Mouse (Mus musculus): ENCODE results near the gene Dpyd. TPM values are rescaled to one million over a fixed set of nuclear protein-coding genes. Genes with fewer than 3 reads are reported as not detected.

Dpyd gene
- polyA plus RNA-seq, 1 experiment from 2014 or later: 4.5 TPM

DNA sequence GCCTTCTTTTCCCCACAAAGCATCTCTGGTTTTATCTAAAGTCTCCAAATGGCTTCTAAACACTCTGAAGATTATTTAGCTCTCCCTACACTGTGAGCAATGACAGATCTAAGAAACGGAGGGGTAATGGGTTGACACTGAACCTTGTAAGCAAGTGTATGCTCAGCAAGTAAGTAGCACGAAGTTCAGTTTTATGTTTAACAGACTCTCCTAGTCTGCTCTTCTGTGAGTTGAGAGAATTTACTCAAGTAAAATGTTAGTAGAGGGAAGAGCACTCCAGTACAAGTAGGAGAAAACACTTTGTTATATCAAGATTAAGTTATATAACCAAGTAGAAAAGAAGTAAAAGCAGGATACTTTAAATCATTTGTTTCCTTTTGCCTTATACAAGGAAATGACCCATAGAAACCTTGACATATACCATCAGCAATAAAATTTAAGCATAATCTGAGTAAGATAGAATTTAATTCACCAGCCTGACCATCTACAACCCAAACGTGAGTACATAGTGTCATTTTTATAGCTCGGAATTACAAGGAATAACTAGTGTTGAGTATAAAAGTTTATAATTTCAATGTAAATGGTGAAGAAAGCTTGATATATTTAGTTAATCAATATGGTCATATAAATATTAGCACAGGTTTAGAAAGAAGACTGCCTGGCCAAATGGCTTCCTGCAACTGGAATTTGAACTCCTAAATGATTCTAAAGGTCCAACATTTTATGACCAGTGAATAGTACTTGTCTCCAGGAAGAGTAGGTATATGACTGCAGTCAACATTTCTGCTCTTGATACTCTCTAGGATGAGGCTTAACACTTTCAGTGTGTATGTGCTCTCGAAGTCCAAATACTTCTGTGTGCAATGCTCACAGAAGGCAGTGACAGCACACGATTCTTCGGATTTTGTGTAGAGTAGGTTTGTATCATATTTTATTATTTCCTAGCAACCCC is 40.0 kb downstream of the Dpyd start:
- H3K27me3 ChIP-seq (ENCODE audit: poor library complexity, severe bottlenecking): no peaks in the 10 kb centered on the region
- WGBS: 91% methylated on average over 7 of the region's 7 CpGs
- no peaks in the 10 kb centered on the region for H3K9me3 ChIP-seq
- H3K36me3 ChIP-seq (replicated peaks): no peaks in the 10 kb centered on the region
- H3K4me3 ChIP-seq: no peak overlapping the region
- H3K4me1 ChIP-seq: no peaks in the 10 kb centered on the region
- H3K27ac ChIP-seq: no peak overlapping the region
- DNase-seq (ENCODE audit: extremely low spot score, low spot score): no peak

GRCm38 (mm10) chr3:118608708-118609107 is 46.8 kb downstream of the Dpyd start:
- H3K27ac ChIP-seq: no peak overlapping the region
- H3K36me3 ChIP-seq (replicated peaks): no peaks in the 10 kb centered on the region
- H3K9me3 ChIP-seq: no peaks in the 10 kb centered on the region
- no peaks in the 10 kb centered on the region for H3K4me1 ChIP-seq
- no peak for DNase-seq (ENCODE audit: extremely low spot score, low spot score)
- no peaks in the 10 kb centered on the region for H3K27me3 ChIP-seq (ENCODE audit: poor library complexity, severe bottlenecking)
- no peak overlapping the region for H3K4me3 ChIP-seq
- WGBS: 77% methylated on average over 4 of the region's 4 CpGs

GRCm38 (mm10) chr3:118626455-118627375 is 64.8 kb downstream of the Dpyd start:
- H3K4me1 ChIP-seq: peaks cover 25% of the 10 kb centered on the region
- no peaks in the 10 kb centered on the region for H3K9me3 ChIP-seq
- no peaks in the 10 kb centered on the region for H3K36me3 ChIP-seq (replicated peaks)
- H3K27ac ChIP-seq: peak overlapping the region; percentile 0; the same call in 1 of the 2 replicates
- WGBS: 36% methylated on average over 9 of the region's 9 CpGs
- no peak for DNase-seq (ENCODE audit: extremely low spot score, low spot score)
- H3K4me3 ChIP-seq: no peak overlapping the region
- no peaks in the 10 kb centered on the region for H3K27me3 ChIP-seq (ENCODE audit: poor library complexity, severe bottlenecking)

DNA sequence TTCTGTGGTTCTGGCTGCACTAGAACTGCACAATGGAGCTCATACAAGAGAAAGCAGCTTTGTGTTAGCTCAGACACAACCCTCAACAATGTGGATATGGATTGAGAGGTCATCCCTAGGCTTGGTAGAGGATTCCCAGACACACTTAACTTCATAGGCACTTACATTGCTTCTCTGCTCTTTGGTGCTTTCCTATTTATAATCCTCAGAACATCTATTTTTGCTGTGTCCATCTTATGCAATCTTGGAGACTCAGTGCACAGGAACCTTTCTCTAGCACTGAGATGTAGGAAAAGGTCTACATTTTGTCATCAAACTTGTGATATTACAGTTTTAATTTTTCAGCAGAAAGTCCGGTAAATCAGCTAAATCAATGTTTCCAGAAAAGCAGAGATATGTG is 67.8 kb downstream of the Dpyd start:
- WGBS: 92% methylated on average over 1 of the region's 1 CpGs

GRCm38 (mm10) chr3:118646024-118646570 is 84.2 kb downstream of the Dpyd start:
- Histone ChIP-seq H3K27ac (no peak overlapping the region), H3K4me1 (peaks cover 8% of the 10 kb centered on the region; the same call in 1 of the 2 replicates), H3K4me3 (no peak overlapping the region), H3K36me3 (replicated peaks) (no peaks in the 10 kb centered on the region), H3K27me3 (ENCODE audit: poor library complexity, severe bottlenecking) (no peaks in the 10 kb centered on the region), H3K9me3 (no peaks in the 10 kb centered on the region)
- 89% methylated on average over 10 of the region's 10 CpGs for WGBS
- DNase-seq (ENCODE audit: extremely low spot score, low spot score): no peak

More for the DNA sequence above, 67.8 kb downstream of the Dpyd start:
- no peaks in the 10 kb centered on the region for H3K36me3 ChIP-seq (replicated peaks)
- H3K4me3 ChIP-seq: no peak overlapping the region
- DNase-seq (ENCODE audit: extremely low spot score, low spot score): no peak
- H3K4me1 ChIP-seq: peaks cover 22% of the 10 kb centered on the region
- no peaks in the 10 kb centered on the region for H3K27me3 ChIP-seq (ENCODE audit: poor library complexity, severe bottlenecking)
- no peaks in the 10 kb centered on the region for H3K9me3 ChIP-seq
- no peak overlapping the region for H3K27ac ChIP-seq

- no peaks in the 10 kb centered on the region for H3K27me3 ChIP-seq (ENCODE audit: poor library complexity, severe bottlenecking)
- peaks cover 12% of the 10 kb centered on the region for H3K4me1 ChIP-seq
- 68% methylated on average over 5 of the region's 5 CpGs for WGBS
- H3K4me3 ChIP-seq: no peak overlapping the region
- no peak for DNase-seq (ENCODE audit: extremely low spot score, low spot score)
- no peak overlapping the region for H3K27ac ChIP-seq
- H3K36me3 ChIP-seq (replicated peaks): no peaks in the 10 kb centered on the region
- H3K9me3 ChIP-seq: no peaks in the 10 kb centered on the region
These were observed 102.2 kb downstream of the Dpyd start for GRCm38 (mm10) chr3:118663987-118664692.

DNA sequence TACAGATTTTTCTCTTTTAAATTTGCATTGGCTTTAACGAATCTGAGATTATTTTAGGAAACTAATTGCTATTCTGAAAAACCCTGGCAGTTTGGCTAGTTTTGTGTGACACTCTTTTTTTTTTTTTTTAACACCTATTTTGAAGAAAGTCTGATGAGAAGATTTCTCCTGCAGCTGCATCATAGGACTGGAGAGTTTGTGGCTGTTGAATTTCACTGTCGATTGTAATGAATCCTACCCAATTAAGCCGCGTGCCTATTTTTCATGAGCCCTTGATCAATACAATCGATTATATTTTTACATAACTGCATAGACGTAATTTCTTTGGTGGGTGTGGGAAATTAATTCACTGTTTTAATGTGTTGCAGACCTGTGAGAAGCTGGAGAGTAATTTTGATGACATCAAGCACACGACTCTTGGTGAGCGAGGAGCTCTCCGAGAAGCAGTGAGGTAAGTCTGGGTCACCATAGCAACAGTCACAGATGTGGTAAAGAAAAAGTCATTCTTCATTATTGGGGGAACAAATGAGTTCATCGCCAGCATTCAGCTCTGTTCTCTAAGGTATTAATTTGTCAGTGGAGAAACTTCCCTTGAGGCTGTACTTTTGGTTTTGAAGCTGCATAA is 112.3 kb downstream of the Dpyd start:
- Histone ChIP-seq H3K36me3 (replicated peaks) (no peaks in the 10 kb centered on the region), H3K9me3 (no peaks in the 10 kb centered on the region), H3K27me3 (ENCODE audit: poor library complexity, severe bottlenecking) (peaks cover 13% of the 10 kb centered on the region; the same call in 1 of the 2 replicates), H3K4me3 (peak overlapping the region; percentile 28), H3K4me1 (peaks cover 31% of the 10 kb centered on the region), H3K27ac (0 out of 2 replicates have a peak overlapping the region, but pooled peaks have one; percentile 11)
- peak; percentile 16 for DNase-seq (ENCODE audit: extremely low spot score, low spot score)
- 36% methylated on average over 10 of the region's 10 CpGs for WGBS

DNA sequence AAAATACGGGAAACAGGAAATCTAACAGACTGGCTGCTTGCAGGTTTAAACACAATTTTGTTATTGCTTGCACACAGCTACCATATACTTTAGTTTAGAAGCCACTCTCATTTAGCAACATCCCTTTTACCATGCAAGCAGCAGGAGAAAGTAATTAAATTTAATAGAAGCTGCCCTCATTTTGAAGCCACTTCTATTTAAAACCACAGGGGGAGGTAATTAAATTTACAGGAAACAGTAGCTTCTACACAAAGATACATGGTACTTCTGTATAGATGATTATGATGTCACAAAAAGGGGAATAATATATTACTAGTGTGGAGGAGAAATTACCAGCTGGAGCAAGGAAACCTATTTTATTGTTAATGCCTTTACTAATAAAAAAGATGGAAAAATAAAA is 113.5 kb downstream of the Dpyd start:
- H3K27ac ChIP-seq: 0 out of 2 replicates have a peak overlapping the region, but pooled peaks have one; percentile 40
- 47% methylated on average over 1 of the region's 1 CpGs for WGBS
- no peak for DNase-seq (ENCODE audit: extremely low spot score, low spot score)
- peaks cover 31% of the 10 kb centered on the region for H3K4me1 ChIP-seq
- no peak overlapping the region for H3K4me3 ChIP-seq
- H3K27me3 ChIP-seq (ENCODE audit: poor library complexity, severe bottlenecking): peaks cover 13% of the 10 kb centered on the region; the same call in 1 of the 2 replicates
- H3K36me3 ChIP-seq (replicated peaks): no peaks in the 10 kb centered on the region
- no peaks in the 10 kb centered on the region for H3K9me3 ChIP-seq

DNA sequence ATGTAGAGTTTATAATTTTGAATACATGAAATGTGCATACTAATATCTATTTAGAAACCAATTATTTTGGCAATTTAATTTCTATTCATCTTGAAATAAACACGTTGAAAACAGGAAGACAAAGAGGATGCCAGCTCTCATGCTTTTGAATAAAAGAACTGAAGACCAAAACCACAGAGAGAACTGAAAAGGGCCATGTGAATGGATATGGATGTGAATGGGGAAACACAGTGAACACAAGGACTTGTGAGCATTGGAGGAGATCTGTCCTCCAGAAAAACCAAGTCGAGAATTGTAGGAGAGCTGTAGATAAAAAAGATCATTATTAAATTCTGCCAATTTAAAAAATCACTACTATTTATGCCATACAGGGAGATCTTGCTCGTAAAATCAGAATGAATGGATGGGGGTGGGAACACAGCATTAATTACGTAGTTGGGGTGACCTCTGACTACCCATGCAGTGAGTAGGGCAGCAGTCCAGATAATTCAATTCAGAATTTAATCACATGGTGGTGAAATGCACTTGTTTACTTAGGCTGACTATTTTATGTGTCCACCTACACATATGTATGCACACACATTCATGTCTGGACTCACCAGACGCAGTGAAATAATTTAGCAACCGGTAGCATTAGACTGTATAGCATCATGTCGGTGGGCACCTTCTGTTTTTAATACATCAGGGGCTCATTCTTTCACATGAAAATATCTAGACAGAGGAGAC is 114.3 kb downstream of the Dpyd start:
- DNase-seq (ENCODE audit: extremely low spot score, low spot score): no peak
- Histone ChIP-seq H3K27me3 (ENCODE audit: poor library complexity, severe bottlenecking) (peaks cover 13% of the 10 kb centered on the region; the same call in 1 of the 2 replicates), H3K27ac (peak overlapping the region; percentile 48), H3K36me3 (replicated peaks) (no peaks in the 10 kb centered on the region), H3K4me1 (peaks cover 31% of the 10 kb centered on the region), H3K9me3 (no peaks in the 10 kb centered on the region), H3K4me3 (no peak overlapping the region)
- WGBS: 58% methylated on average over 7 of the region's 7 CpGs

DNA sequence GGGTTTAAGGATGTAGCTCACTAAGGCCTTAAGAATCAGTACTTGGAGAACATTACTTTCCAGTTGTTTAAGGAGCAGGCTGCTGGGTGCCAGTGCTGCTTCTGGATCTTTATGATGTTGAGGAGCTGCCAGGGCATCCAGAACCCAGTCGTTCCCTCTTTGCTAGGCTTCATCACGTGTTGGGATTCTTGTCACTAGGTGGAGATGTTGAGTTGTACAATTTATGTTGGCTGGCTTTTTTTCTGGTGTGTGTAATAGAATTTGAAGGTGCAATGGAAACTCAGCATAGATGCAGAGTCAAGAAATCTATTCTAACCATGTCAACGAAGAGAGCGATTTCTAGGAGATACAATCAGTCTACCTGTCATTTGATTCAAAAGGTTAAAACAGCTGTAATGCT is 118.9 kb downstream of the Dpyd start:
- Histone ChIP-seq H3K4me3 (no peak overlapping the region), H3K27ac (no peak overlapping the region)

GRCm38 (mm10) chr3:118750269-118750668 is 188.3 kb downstream of the Dpyd start:
- Histone ChIP-seq H3K27ac (no peak overlapping the region), H3K9me3 (no peaks in the 10 kb centered on the region), H3K4me3 (no peak overlapping the region), H3K4me1 (no peaks in the 10 kb centered on the region), H3K27me3 (ENCODE audit: poor library complexity, severe bottlenecking) (no peaks in the 10 kb centered on the region), H3K36me3 (replicated peaks) (no peaks in the 10 kb centered on the region)
- DNase-seq (ENCODE audit: extremely low spot score, low spot score): no peak
- WGBS: 85% methylated on average over 3 of the region's 3 CpGs

More for the DNA sequence above, 118.9 kb downstream of the Dpyd start:
- DNase-seq (ENCODE audit: extremely low spot score, low spot score): no peak
- Histone ChIP-seq H3K4me1 (peaks cover 10% of the 10 kb centered on the region), H3K36me3 (replicated peaks) (no peaks in the 10 kb centered on the region), H3K9me3 (no peaks in the 10 kb centered on the region), H3K27me3 (ENCODE audit: poor library complexity, severe bottlenecking) (peaks cover 13% of the 10 kb centered on the region; the same call in 1 of the 2 replicates)
- whole genome bisulfite sequencing: 54% methylated on average over 4 of the region's 4 CpGs
